Mouse (Mus musculus) small intestine, adult 2 months (tissue): ENCODE measurements around the gene Mgea5.

Source experiments
- CTCF ChIP-seq: fragments of 200-500 bp; IDR thresholded peaks from 2 replicates; pipeline ENCODE4 v1.5.1; 2012; ENCODE audit warnings: low read depth, mild to moderate bottlenecking, control low read depth, inconsistent platforms, low read length, moderate library complexity, mixed read lengths; ENCODE audit not compliant: insufficient replicate concordance, insufficient read length; ENCODE audit errors: extremely low read depth
- POLR2A ChIP-seq: fragments of 200-500 bp; IDR thresholded peaks from 2 replicates; pipeline ENCODE4 v1.6.1; 2012; ENCODE audit warnings: low read depth, mild to moderate bottlenecking, control low read depth, inconsistent platforms, low read length, moderate library complexity

- TF ChIP-seq CTCF (no peak), POLR2A (no peak)
Observed at GRCm38 (mm10) chr19:45736855-45737207, 46.8 kb downstream of the Mgea5 start.
